Mouse (Mus musculus) MN1 (cell line): ENCODE results near the gene Adamts5.

Experiments used
- DNase-seq: peaks from one replicate; pipeline ENCODE4 v3.0.0-alpha.2; 2016; ENCODE audit warnings: low spot score

Adamts5 gene

DNA sequence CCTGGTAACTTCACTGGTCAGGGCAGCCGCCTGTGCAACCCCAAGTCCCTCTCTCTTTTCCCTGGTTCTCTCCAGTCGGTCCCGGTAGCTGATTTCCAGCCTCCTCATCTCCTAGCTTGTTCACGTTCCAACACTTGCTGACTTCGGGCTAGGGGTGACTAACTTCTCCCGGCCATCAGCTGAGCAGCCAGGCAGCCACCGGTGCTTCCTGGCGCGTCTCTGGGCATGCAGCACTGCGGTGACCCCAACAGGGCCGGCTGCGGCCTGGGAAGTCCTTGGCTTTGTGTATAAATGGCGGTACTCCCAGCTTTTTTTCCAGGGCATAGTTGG lies at the start of gene Adamts5:
Gene Adamts5, minus strand, starts transcription at position 248 of the 330 bp plus-strand sequence.
- no peak for DNase-seq

DNA sequence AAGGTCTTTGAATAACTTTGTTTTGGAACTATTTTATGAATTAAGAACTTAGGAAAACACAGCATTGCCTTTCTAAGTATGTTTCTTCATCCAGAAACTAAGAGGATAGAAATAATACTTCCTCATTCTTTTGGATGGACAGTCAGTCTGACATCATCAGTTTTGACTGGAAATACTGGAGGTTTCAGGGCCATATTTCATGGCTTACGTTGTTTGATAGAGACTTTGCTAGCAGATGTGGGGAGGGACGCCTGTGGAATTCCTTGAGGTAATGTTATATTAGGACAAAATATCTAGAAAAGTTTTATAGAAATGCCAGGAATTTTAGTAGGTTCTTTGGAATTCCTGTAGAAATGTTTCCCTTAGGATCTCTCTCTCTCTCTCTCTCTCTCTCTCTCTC lies 48.7 kb upstream of the Adamts5 start:
- DNase-seq: no peak

DNA sequence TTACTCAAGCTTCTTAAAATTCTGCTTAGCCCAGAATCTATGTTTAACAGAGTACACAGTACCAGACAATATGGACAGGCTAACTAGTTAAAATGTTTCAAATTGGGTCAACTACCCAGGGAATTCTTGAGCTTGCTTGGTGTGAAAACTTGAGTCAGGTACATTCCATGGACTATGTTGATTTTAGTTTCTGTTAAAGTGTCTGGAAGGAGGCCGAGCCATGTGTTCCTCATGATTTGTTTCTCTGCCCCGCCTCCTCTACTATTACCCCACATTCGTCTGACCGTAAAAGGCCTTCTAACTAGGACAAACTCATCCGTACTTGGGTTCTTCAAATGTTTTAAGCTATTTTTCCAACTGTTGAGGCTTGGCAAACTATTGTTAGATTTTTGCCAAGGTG lies 24.4 kb upstream of the Adamts5 start:
- DNase-seq: no peak

DNA sequence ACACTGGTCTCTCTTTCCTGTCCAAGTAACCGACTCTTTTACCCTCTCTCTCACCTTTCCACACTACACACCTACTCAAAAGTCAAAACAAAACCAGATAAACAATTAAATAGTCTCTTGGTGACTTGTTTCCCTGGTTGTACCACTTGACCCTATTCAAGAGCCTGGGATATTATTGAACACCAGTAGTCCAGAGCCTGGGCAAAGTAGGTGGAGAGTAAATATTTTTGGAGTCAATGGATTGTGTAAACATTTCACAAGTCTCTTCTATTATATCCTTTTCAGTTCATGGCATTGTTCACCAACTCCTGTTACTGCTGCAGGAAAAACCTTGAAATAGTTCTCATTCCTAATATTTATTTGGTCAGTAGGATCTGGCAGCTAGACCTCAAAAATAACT lies 20.8 kb upstream of the Adamts5 start:
- no peak for DNase-seq

DNA sequence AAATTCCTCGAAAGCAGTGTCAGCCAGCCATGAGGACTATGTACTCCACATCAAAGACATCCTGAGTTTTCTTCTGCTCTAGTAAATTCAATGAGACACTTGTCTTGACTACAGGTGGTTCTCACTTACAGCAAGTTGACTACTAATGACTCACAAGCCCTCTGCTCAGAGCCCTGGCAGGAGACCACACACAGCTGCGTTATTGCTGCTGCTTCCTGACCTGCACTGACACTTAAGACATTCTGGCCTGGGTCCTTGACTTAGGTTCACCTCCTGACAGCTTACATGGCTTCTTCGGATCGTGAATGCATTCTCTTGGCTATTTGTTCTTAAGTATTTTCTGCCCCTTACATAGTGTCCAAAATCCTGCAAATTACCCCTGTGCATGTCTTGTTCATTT lies 18.5 kb upstream of the Adamts5 start:
- no peak for DNase-seq

DNA sequence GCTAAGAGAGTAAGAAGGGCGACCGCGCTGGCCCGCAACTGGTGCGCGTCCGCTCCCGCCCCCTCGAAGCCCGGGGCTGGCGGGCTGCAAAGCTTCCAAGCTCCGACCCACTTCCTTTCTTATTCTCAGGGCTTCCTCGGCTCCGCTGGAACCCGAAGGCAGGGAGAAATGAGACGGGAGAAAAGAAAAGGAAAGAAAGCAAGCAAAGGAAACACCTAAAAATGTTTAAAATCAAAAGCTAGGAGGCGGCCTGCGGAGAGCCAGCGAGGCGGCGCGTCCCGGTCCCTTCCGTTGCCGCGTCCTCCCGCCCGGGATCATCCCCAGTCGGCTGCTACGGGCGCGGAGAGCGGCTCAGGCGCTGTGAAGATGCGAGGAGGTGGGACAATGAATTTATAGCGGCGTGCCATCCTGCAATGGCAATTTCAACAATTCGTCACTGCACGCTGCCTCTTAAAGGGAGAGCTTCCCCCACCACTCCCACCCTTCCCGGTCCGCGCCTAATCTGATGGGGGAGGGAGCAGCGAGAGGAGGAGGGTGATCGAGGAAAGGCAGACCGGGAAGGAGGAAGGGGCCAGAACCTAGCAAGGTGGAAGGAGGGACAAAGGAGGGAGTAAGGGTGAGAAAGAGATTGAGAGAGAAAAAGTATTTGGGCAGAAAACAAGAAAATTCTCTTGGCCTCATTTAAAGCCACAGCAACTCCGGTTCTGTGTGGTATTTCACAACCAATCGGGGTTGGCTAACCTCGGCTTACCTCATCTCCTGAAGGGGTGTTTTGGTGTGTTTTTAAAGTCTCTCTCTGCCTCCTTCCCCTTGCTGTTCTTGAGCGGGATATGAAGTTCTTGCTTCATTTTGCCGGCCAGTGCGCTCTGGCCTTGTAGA lies 687 bp downstream of the Adamts5 start:
- DNase-seq: no peak

DNA sequence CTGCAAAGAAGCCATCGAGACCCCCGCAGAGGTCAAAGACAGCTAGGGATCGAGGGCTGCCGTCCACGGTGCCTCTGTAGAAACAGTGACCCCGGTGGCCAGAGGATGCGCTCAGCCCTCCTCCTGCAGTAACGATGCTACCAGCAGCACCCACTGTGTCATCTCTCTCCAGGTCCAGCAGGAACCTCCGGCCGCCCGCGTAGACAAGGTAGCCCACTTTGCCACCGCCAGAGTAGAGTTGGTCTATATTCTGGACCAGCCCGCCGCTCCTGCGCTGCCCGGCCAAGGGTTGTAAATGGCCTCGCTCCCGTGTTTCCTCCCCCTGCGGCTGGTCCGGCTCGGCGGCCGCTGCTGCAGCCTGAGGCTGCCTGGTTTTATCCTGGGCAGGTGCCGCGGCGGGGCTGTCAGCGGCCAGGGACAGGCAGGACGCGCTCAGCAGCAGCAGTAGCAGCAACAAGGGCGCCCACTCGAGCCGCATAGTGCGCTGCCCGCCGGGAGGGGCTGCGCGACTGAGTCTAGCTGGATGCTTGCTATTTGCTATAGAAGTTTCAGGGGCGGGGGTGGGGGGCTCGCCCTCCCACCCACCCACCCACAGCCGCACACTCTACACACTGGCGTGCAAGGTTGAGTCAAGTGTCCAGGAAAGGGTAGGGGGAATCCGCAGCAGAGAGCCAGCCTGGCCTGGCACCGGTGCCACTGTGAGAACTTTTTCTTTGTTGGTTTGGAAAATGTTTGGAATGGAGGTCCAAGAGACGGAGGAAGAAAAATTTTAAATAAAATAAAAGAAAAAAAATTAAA lies 1.6 kb downstream of the Adamts5 start:
- DNase-seq: no peak

DNA sequence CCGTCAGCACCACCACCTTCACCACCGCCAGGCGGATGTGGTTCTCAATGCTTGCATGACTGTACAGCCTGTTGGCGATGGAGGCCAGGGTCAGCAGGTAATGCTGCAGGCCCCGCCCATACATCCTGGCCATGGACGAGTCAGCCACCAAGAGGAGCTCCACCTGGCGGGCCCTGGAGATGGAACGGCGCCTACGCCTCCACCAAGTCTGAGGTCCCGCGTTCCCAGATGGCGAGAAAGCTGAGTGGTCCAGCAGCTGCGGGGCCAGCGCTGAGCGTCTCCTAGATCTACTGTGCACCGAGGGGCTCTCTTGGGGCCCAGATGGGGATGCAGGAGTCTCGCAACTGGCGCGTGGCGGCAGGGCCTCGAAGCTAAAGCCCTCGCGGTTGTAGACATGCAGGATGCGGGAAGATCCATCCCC lies 2.3 kb downstream of the Adamts5 start:
- DNase-seq: no peak

DNA sequence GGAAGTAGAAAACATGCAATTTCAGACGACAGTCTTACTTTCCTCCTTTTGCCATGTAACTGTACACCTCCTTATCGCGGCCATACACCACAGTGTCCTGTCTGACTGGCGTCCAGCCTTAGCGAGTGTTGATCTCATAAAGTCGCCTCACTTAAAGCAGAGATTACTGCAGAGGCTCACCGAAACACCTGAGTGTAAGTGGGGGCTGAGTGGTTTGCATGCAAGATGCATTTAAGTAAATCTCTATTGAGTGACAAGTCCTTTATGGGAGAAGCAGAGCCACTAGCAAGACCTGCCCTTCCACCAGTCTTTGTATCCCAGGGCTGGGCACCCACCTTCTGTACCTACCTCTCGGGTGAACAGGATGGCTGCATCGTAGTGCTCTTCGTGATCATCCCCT lies 2.8 kb downstream of the Adamts5 start:
- DNase-seq: no peak

DNA sequence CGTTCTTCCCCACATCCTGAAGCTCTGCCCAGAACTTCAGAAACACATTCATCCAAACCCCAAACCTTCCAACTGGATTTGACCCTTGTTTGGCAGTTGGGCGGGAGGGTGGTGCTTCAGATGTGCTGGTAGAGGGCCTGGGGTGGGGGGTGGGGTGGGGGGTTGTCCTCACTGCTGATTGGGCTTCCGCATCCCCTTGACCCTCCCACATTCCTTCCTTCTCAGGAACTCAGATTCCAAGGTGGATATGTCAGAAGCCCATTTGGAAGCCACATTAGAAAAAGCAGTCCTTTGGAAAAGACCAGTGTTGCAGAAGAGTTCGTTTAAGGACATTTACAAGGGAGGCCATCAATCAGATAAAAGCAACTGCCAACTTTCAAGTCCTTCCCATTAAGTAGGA lies 3.2 kb downstream of the Adamts5 start:
- no peak for DNase-seq

DNA sequence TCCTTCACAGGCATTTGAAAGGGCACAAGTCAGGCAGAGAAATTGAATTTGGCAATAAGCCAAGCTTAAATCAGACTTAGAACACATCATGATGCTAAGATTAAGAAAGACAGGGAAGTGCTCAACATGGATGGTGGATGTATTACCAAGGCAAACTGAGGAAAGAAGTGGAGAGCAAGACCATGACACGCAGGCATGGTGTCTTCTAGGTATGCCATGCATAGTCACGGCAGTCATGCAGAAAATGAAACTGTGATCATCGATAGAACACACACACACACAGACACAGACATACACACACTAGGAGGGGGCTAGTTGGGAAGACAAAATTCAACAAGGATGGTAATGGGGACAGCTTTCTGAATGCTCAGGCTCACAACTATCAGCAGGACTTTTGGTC lies 3.8 kb downstream of the Adamts5 start:
- no peak for DNase-seq

DNA sequence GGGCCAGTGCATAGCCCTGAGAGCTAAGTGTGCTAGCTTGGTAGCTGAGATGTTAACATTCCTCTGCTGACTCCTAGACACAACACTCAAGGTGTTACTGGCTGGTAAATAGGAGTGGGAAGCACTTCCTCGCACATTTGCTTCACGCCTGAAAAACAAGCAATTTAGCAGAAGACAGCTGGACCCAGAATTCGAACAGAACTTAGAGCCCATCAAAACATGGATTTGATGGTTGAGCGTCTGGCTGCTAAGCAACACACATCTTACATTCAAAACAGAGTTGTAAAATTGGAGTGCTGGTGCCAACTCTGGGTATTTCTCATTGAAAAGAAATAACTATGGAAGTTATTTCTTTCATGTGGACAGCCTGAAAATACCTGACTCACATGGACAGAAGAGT lies 5.7 kb downstream of the Adamts5 start:
- DNase-seq: no peak

DNA sequence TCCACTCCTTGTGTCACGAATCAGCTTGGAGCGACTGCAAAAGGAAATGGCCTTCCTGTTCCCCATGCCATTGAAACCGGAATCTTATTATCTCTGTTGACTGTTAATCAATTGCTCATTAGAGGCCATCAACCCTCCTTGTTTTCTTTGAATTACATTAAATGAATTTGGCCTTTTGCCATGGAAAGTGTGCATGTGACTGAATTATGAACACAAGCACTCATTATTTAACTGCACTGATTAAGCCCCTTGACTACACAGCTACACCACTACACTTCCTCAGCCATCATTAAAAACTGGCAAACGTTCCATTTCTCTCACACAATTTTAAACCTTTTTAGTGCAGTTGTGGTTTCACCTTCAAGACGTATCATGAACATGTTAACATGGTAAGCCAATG lies 11.8 kb downstream of the Adamts5 start:
- no peak for DNase-seq

DNA sequence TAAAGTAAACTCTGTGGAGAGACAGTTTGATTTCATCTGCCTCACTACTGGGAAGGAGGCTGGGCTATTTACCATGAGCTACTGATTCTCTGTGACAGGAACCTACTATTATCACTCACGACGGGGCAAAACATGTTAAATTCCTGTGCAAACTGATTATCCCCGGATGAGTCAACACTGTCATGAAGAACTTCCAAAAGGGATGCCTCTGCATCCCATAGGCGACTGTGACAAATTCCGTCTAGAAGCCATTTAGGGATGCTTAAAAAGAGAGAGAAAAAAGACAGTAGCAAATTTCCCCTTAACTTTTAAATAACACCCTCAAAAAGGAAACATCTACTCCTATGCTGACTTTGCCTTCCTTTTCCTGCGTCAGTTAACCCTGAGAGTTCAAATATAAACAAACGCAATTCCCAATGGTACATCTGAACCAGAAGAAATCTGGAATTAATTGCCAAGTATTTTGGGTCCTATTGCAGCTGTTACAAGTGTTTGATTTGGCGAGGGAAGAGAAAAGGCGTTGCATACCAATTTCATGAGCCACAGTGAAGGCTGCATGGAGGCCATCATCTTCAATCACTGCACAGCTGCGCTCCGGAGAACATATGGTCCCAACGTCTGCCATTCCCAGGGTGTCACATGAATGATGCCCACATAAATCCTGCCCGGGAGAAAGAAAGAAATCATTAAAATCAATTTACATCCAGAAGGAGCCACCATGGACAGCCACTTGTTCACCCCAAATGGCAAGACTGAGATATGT lies 14.2 kb downstream of the Adamts5 start:
- no peak for DNase-seq

DNA sequence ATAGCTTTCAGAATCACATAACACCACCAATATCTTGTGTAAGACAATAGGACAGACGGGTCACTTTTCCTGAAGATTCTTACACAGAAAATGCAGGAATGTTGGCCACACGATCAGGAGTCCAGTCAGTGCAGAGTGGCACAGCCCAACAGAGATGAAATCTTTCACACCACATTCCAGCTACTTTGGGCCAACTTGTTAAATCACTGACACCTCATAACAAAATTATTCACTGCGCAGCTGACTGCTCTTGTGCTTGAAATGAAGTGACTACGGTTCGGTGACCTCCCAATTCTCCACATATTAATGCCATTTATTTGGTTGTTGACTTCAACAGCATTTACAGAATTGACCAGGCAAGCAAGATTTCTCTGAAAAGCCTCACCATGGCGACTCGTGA lies 22.6 kb downstream of the Adamts5 start:
- DNase-seq: no peak

DNA sequence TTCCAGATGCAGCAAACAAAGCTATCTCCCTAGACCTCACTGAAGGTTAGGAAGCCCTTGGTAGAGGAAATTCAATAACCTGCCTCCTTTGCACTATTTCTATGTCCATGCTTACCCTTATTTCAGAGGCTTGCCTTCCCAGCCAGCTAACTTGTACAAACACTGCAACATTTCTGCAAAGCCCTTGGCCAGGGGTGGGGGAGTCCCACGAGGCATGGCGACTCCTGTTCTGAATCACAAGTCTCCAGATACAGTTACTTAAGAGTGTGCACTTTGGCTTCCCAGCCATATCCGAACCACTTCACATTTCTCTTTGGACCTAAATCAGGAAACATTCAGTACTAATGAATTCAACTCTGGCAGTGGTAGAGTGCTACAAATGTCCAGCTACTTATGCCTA lies 27.5 kb downstream of the Adamts5 start:
- DNase-seq: no peak

DNA sequence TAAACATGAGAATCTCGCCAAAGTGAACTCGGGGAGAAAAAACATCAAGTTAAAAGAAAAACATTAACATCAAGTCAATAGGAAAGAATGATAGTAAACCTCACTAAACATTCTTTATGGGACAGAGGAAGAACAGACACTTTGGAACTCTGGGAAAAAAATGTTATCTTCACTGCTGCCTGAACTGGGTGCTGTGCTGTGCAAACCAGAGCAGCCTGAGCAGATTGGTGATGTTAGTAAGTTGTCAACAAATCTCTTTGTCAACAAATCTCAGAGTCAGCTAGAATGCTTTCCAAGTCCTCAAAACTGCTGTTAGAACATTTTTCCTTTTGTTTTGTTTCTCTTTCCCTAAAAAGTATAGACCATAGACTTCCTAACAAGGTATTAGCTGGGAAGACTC lies 29.7 kb downstream of the Adamts5 start:
- no peak for DNase-seq

DNA sequence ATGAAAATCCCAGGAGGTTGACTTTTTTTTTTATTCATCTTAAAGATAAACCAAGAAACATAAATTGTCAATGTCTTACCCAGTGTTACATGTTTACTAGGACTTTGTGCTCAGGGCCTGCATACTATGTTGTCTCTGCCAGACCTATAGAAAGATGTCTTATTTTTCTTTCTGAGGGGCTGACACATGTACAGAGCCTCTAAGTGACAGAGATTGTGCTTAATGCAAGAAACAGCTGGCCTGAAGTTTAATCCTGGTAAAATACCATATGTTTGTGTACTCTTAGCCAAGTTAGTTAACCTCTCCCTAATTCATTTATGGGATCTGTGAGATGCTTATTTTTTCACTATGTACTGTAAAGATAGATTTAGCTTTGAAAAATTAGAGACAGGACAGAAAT lies 30.4 kb downstream of the Adamts5 start:
- DNase-seq: no peak

DNA sequence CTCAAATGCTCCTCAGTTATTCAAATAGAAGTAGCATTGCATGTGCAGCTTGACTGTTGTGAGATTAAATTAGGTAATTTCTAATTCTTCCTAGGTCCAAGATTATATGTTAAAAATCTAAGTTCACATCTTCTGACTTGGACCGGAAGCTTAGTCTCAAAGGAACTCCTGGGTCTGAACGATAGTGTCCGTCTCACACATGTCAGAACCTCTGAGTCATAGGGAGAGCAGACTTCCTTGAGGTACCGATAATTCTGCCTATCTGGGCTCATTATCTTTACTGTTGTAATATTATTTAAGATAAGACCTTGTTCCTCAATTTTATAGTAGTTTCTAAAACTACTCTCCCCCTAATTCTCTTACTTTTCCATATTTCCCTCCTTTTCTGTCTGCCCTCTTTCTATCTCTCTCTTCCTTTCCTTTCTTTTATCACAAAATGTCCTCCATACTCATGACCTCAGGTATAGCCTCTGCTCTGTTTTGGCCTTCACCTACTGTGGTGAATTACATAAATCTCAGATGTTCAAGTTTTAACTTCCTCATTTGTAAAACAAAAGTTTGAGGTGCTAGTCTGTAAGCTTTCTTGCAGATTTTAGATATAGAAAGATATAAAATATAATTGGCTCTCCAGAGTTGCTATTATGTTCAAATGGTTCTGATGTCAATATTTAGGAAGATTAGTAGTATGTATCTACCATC lies 36.8 kb downstream of the Adamts5 start:
- no peak for DNase-seq

DNA sequence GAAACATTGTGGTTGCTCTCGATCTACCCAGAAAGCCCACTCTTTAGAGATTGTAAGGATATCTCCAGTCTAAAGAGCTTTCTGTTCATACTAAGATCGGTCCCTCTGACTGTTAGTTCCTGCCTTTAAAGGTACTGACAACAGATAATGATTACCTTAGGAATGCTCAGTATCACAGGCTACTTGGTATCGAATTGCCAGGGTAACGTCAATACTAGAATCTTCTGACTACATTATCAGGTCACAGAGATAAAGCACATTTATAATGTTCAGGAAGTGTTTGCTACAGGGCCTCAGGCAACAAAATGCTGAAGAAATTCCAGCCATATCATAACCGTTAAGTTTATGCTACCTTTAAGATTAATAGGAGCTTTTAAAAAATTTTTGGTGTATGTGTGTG lies 47.1 kb downstream of the Adamts5 start:
- no peak for DNase-seq

DNA sequence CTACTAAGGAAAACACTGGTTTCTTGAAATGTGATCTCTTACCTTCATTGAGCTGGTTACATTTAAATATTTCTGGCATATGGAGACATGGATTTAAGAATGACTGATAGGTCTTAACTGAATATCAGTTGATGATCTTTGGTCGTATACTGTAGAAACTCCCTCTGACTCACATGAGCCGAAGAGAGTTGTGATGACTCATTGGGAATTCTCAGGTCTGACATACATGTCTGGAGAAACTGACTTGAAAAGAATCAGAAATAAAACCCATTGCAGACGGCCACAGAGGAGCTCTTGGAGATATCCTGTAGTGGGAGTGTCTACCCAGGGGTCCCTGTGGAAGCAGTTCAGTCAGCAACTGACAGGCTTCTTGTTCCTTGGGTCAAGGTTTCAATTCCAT lies 74.6 kb downstream of the Adamts5 start:
- no peak for DNase-seq

DNA sequence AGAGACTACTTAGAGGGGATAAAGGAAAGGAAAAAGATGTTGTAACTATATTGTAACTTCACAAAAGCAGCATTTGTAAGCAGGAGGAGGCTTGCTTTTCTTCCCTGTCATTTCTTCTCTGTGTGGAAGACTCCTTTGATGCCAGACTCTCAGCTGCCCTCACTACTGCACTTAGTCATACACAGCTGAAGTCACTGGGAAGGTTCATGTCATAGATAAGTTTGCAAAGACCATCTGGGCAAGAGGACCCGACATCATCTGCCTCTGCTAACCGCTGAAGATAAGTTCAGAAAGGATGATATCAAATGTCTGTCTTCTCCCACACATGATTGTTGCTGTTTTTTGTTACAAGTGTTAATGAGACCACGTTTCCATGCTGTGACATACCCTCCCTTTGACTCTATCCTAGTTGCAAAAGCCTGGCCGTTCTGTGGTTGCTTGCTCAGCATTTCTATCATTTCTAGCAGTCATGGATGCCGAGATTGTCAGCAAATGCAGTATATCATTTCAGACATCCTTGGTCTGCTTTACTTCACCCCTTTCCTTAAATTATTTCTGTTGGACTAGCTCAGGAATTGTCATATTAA lies 79.2 kb downstream of the Adamts5 start:
- no peak for DNase-seq
